Mouse (Mus musculus): ENCODE data around the gene Gata3.

DNA sequence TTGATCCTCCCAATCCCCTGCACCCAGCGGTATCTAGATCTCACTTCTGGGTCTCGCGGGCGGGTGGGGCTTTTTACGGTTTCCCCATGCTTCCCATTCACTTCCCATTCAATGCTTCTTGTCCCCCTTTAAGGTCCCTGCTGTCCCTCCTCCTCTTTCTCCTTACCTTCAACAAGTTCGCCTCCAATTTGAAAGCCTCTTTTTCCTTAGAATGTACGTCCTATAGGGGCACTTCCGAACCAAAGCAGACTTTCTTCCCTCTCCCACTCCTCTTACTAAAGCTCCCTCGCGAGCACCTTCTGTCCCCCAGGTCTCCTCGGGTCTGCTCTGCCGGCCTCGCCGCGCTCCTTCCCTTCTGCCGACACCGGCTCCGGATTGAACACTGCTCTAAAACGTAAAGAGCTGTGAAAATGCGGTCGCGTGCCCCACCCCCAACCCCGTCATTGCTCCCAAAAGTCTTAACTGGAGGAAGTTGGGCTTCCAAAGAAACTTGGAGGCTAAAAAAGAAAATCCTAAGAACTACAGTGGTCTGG lies at the start of gene Gata3:
- TF ChIP-seq CTCF (IDR thresholded peaks at IDR 0.05; ENCODE audit: low read depth, low read length): no peak
- TF ChIP-seq POLR2A (IDR thresholded peaks at IDR 0.05; ENCODE audit: extremely low read depth, insufficient read depth, low read length): no peak
